Mouse (Mus musculus): ENCODE results near the gene Ubtd2. TPM values are rescaled to one million over a fixed set of nuclear protein-coding genes. Genes with fewer than 3 reads are reported as not detected.

The Ubtd2 gene
- polyA plus RNA-seq, 1 experiment from 2014 or later: 61.5 TPM

DNA sequence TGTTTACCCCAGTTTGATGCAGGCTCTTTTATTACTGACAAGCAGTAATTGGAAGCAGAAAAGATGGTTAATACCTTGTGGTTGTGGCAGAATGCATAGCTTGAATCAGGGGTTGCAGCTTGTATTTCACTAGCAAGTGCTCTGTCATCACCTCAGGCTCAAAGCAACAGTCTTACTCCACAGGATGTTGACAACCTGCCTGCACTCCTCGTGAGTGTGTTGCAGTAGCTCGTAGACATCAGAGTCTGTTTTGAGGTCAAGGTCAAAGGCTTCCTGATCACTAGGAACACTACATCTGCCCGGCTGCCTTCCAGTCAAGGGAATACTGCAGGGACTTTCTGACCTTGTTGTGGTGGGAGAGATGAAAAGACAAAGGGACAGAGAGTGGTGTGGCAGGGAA, 31.5 kb downstream of the Ubtd2 start:
- Histone ChIP-seq H3K9me3 (ENCODE audit: control insufficient read depth, low read length) (no peaks in the 10 kb centered on the region), H3K36me3 (ENCODE audit: control insufficient read depth, insufficient read depth, low read length) (no peaks in the 10 kb centered on the region), H3K4me3 (ENCODE audit: low read length) (no peak overlapping the region), H3K4me1 (ENCODE audit: control insufficient read depth, insufficient read depth, low read length) (peaks cover 12% of the 10 kb centered on the region; the same call in 1 of the 2 replicates), H3K27ac (ENCODE audit: low read depth, low read length) (no peak overlapping the region), H3K4me2 (replicated peaks; ENCODE audit: low read depth, low read length) (no peak overlapping the region), H3K27me3 (ENCODE audit: control insufficient read depth, insufficient read depth, low read length) (no peaks in the 10 kb centered on the region), H3K9ac (ENCODE audit: low read depth, low read length) (no peak overlapping the region)
- no peak for ATAC-seq (ENCODE audit: low FRiP score, low TSS enrichment)
- 28% methylated on average over 3 of the region's 3 CpGs for WGBS

DNA sequence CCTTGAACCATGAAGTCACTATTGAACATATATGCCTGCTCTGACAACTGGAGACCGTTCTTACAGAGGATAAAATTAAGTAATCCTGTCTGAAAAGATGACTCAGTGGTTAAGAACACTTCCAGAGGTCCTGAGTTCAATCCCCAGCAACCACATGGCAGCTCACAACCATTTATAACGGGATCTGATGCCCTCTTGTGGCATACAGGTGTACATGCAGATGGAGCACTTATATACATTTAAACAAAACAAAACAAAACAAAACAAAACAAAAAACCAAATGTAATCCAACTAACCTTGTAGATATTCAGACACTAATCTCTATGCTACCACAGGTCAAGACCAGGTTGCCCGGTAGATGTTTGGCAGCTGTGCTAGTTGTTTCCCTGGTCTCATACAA, 32.3 kb downstream of the Ubtd2 start:
- no peak overlapping the region for H3K4me2 ChIP-seq (replicated peaks; ENCODE audit: low read depth, low read length)
- H3K36me3 ChIP-seq (ENCODE audit: control insufficient read depth, insufficient read depth, low read length): no peaks in the 10 kb centered on the region
- H3K4me3 ChIP-seq (ENCODE audit: low read length): no peak overlapping the region
- ATAC-seq (ENCODE audit: low FRiP score, low TSS enrichment): no peak
- no peaks in the 10 kb centered on the region for H3K27me3 ChIP-seq (ENCODE audit: control insufficient read depth, insufficient read depth, low read length)
- peaks cover 12% of the 10 kb centered on the region; the same call in 1 of the 2 replicates for H3K4me1 ChIP-seq (ENCODE audit: control insufficient read depth, insufficient read depth, low read length)
- no peaks in the 10 kb centered on the region for H3K9me3 ChIP-seq (ENCODE audit: control insufficient read depth, low read length)
- no peak overlapping the region for H3K27ac ChIP-seq (ENCODE audit: low read depth, low read length)
- H3K9ac ChIP-seq (ENCODE audit: low read depth, low read length): no peak overlapping the region
- 96% methylated on average over 3 of the region's 3 CpGs for WGBS

GRCm38 (mm10) chr11:32488344-32488743, 33.2 kb downstream of the Ubtd2 start:
- Histone ChIP-seq H3K27ac (ENCODE audit: low read depth, low read length) (no peak overlapping the region; the same call in 1 of the 2 replicates), H3K27me3 (ENCODE audit: control insufficient read depth, insufficient read depth, low read length) (no peaks in the 10 kb centered on the region), H3K9ac (ENCODE audit: low read depth, low read length) (no peak overlapping the region), H3K4me1 (ENCODE audit: control insufficient read depth, insufficient read depth, low read length) (peaks cover 12% of the 10 kb centered on the region; the same call in 1 of the 2 replicates), H3K9me3 (ENCODE audit: control insufficient read depth, low read length) (no peaks in the 10 kb centered on the region), H3K36me3 (ENCODE audit: control insufficient read depth, insufficient read depth, low read length) (no peaks in the 10 kb centered on the region), H3K4me3 (ENCODE audit: low read length) (no peak overlapping the region), H3K4me2 (replicated peaks; ENCODE audit: low read depth, low read length) (no peak overlapping the region)
- no peak for ATAC-seq (ENCODE audit: low FRiP score, low TSS enrichment)

GRCm38 (mm10) chr11:32488808-32489670, 33.9 kb downstream of the Ubtd2 start:
- Histone ChIP-seq H3K4me1 (ENCODE audit: control insufficient read depth, insufficient read depth, low read length) (peaks cover 12% of the 10 kb centered on the region; the same call in 1 of the 2 replicates), H3K9me3 (ENCODE audit: control insufficient read depth, low read length) (no peaks in the 10 kb centered on the region), H3K9ac (ENCODE audit: low read depth, low read length) (no peak overlapping the region), H3K4me2 (replicated peaks; ENCODE audit: low read depth, low read length) (no peak overlapping the region), H3K36me3 (ENCODE audit: control insufficient read depth, insufficient read depth, low read length) (no peaks in the 10 kb centered on the region), H3K4me3 (ENCODE audit: low read length) (no peak overlapping the region), H3K27me3 (ENCODE audit: control insufficient read depth, insufficient read depth, low read length) (no peaks in the 10 kb centered on the region), H3K27ac (ENCODE audit: low read depth, low read length) (no peak overlapping the region; the same call in 1 of the 2 replicates)
- whole genome bisulfite sequencing: 70% methylated on average over 5 of the region's 5 CpGs
- no peak for ATAC-seq (ENCODE audit: low FRiP score, low TSS enrichment)

- no peaks in the 10 kb centered on the region for H3K9me3 ChIP-seq (ENCODE audit: control insufficient read depth, low read length)
- peaks cover 12% of the 10 kb centered on the region; the same call in 1 of the 2 replicates for H3K4me1 ChIP-seq (ENCODE audit: control insufficient read depth, insufficient read depth, low read length)
- H3K9ac ChIP-seq (ENCODE audit: low read depth, low read length): no peak overlapping the region
- ATAC-seq (ENCODE audit: low FRiP score, low TSS enrichment): no peak
- 96% methylated on average over 2 of the region's 2 CpGs for WGBS
- no peak overlapping the region for H3K4me2 ChIP-seq (replicated peaks; ENCODE audit: low read depth, low read length)
- no peaks in the 10 kb centered on the region for H3K27me3 ChIP-seq (ENCODE audit: control insufficient read depth, insufficient read depth, low read length)
- H3K4me3 ChIP-seq (ENCODE audit: low read length): no peak overlapping the region
- no peaks in the 10 kb centered on the region for H3K36me3 ChIP-seq (ENCODE audit: control insufficient read depth, insufficient read depth, low read length)
- no peak overlapping the region for H3K27ac ChIP-seq (ENCODE audit: low read depth, low read length)
Observed at GRCm38 (mm10) chr11:32491079-32491478, 35.9 kb downstream of the Ubtd2 start.

- ATAC-seq (ENCODE audit: low FRiP score, low TSS enrichment): no peak
- peaks cover 12% of the 10 kb centered on the region; the same call in 1 of the 2 replicates for H3K4me1 ChIP-seq (ENCODE audit: control insufficient read depth, insufficient read depth, low read length)
- H3K27me3 ChIP-seq (ENCODE audit: control insufficient read depth, insufficient read depth, low read length): no peaks in the 10 kb centered on the region
- H3K4me2 ChIP-seq (replicated peaks; ENCODE audit: low read depth, low read length): no peak overlapping the region
- H3K9ac ChIP-seq (ENCODE audit: low read depth, low read length): no peak overlapping the region
- no peak overlapping the region for H3K27ac ChIP-seq (ENCODE audit: low read depth, low read length)
- no peaks in the 10 kb centered on the region for H3K9me3 ChIP-seq (ENCODE audit: control insufficient read depth, low read length)
- H3K36me3 ChIP-seq (ENCODE audit: control insufficient read depth, insufficient read depth, low read length): no peaks in the 10 kb centered on the region
- no peak overlapping the region for H3K4me3 ChIP-seq (ENCODE audit: low read length)
Observed at GRCm38 (mm10) chr11:32493312-32493711, 38.1 kb downstream of the Ubtd2 start.

GRCm38 (mm10) chr11:32495283-32495682, 40.1 kb downstream of the Ubtd2 start:
- H3K36me3 ChIP-seq (ENCODE audit: control insufficient read depth, insufficient read depth, low read length): peaks cover 5% of the 10 kb centered on the region; the same call in 1 of the 2 replicates
- H3K4me3 ChIP-seq (ENCODE audit: low read length): no peak overlapping the region
- H3K27me3 ChIP-seq (ENCODE audit: control insufficient read depth, insufficient read depth, low read length): no peaks in the 10 kb centered on the region
- H3K9ac ChIP-seq (ENCODE audit: low read depth, low read length): no peak overlapping the region
- 82% methylated on average over 2 of the region's 2 CpGs for WGBS
- H3K4me2 ChIP-seq (replicated peaks; ENCODE audit: low read depth, low read length): no peak overlapping the region
- no peaks in the 10 kb centered on the region for H3K9me3 ChIP-seq (ENCODE audit: control insufficient read depth, low read length)
- no peak for ATAC-seq (ENCODE audit: low FRiP score, low TSS enrichment)
- H3K4me1 ChIP-seq (ENCODE audit: control insufficient read depth, insufficient read depth, low read length): no peaks in the 10 kb centered on the region
- H3K27ac ChIP-seq (ENCODE audit: low read depth, low read length): no peak overlapping the region

- Histone ChIP-seq H3K4me2 (replicated peaks; ENCODE audit: low read depth, low read length) (no peak overlapping the region), H3K27ac (ENCODE audit: low read depth, low read length) (no peak overlapping the region), H3K36me3 (ENCODE audit: control insufficient read depth, insufficient read depth, low read length) (peaks cover 12% of the 10 kb centered on the region; the same call in 1 of the 2 replicates), H3K9me3 (ENCODE audit: control insufficient read depth, low read length) (no peaks in the 10 kb centered on the region), H3K4me3 (ENCODE audit: low read length) (no peak overlapping the region), H3K27me3 (ENCODE audit: control insufficient read depth, insufficient read depth, low read length) (no peaks in the 10 kb centered on the region), H3K9ac (ENCODE audit: low read depth, low read length) (no peak overlapping the region), H3K4me1 (ENCODE audit: control insufficient read depth, insufficient read depth, low read length) (no peaks in the 10 kb centered on the region)
- ATAC-seq (ENCODE audit: low FRiP score, low TSS enrichment): no peak
- WGBS: 94% methylated on average over 7 of the region's 7 CpGs
Observed at GRCm38 (mm10) chr11:32498757-32499535, 43.8 kb downstream of the Ubtd2 start.

GRCm38 (mm10) chr11:32499931-32500330, 44.8 kb downstream of the Ubtd2 start:
- no peak for ATAC-seq (ENCODE audit: low FRiP score, low TSS enrichment)
- Histone ChIP-seq H3K27me3 (ENCODE audit: control insufficient read depth, insufficient read depth, low read length) (no peaks in the 10 kb centered on the region), H3K36me3 (ENCODE audit: control insufficient read depth, insufficient read depth, low read length) (peaks cover 14% of the 10 kb centered on the region; the same call in 1 of the 2 replicates), H3K9ac (ENCODE audit: low read depth, low read length) (no peak overlapping the region), H3K9me3 (ENCODE audit: control insufficient read depth, low read length) (no peaks in the 10 kb centered on the region), H3K4me1 (ENCODE audit: control insufficient read depth, insufficient read depth, low read length) (no peaks in the 10 kb centered on the region), H3K4me3 (ENCODE audit: low read length) (no peak overlapping the region), H3K4me2 (replicated peaks; ENCODE audit: low read depth, low read length) (no peak overlapping the region), H3K27ac (ENCODE audit: low read depth, low read length) (no peak overlapping the region)
- 95% methylated on average over 4 of the region's 4 CpGs for WGBS

Data from kidney, embryonic 14.5 days (tissue).